Mouse (Mus musculus) lung, embryonic 14.5 days (tissue): ENCODE measurements around the gene Ccdc97. TPM values are rescaled to one million over a fixed set of nuclear protein-coding genes. Genes with fewer than 3 reads are reported as not detected.

ENCODE experiments used
- ATAC-seq: fragments of 200-750 bp; cut with Nextera tagmentation; 2 replicates; pipeline ENCODE4 v1.8.0; 2017; ENCODE audit warnings: mild to moderate bottlenecking, moderate TSS enrichment, moderate library complexity; ENCODE audit not compliant: insufficient read depth
- DNase-seq: peaks from one replicate; pipeline ENCODE4 v3.0.0-alpha.2; 2015
- H3K27ac ChIP-seq: fragments of 300-500 bp; sonication (generic); 2 replicates; pipeline ENCODE4 v1.5.1; 2014; ENCODE audit warnings: low read depth, mild to moderate bottlenecking, moderate library complexity
- H3K27me3 ChIP-seq: fragments of 300-500 bp; sonication (generic); 2 replicates; pipeline ENCODE4 v1.6.1; 2014; ENCODE audit warnings: low read length, control low read depth; ENCODE audit not compliant: insufficient read depth
- H3K36me3 ChIP-seq: fragments of 300-500 bp; sonication (generic); 2 replicates; pipeline ENCODE4 v1.6.1; 2014; ENCODE audit warnings: control low read depth; ENCODE audit not compliant: insufficient read depth
- H3K4me1 ChIP-seq: fragments of 300-500 bp; sonication (generic); 2 replicates; pipeline ENCODE4 v1.6.1; 2014; ENCODE audit warnings: antibody characterized with exemption, control low read depth; ENCODE audit not compliant: insufficient read depth
- H3K4me2 ChIP-seq: fragments of 300-500 bp; sonication (generic); 2 replicates; pipeline ENCODE4 v1.6.1; 2014; ENCODE audit warnings: mild to moderate bottlenecking
- H3K4me3 ChIP-seq: fragments of 300-500 bp; sonication (generic); 2 replicates; pipeline ENCODE4 v1.5.1; 2014; ENCODE audit warnings: low read depth, low read length
- H3K9ac ChIP-seq: fragments of 300-500 bp; sonication (generic); 2 replicates; pipeline ENCODE4 v1.6.1; 2014
- H3K9me3 ChIP-seq: fragments of 300-500 bp; sonication (generic); 2 replicates; pipeline ENCODE4 v1.6.1; 2016; ENCODE audit warnings: low read depth, low read length, control low read depth
- CTCF ChIP-seq: IDR thresholded peaks from 2 replicates; pipeline ENCODE4 v1.5.1; 2016; ENCODE audit warnings: antibody characterized with exemption, low read depth
- WGBS: fragments of 180-500 bp; shearing (Covaris S2); extraction: QIAGEN DNeasy Blood & Tissue Kit; methylation state at CpG from one replicate; pipeline ENCODE4 v1.1.7; 2014; 5-methylcytosine and 5-hydroxymethylcytosine counted together
- polyA plus RNA-seq: library from polyadenylated mRNA; unstranded; fragments of >200 nt; fragmentation: Nextera tagmentation; extraction: Ambion mirVana; gene quantifications from 2 replicates; pipeline ENCODE4 v1.2.1, GENCODE M21; 2014

The Ccdc97 gene
- polyA plus RNA-seq, 1 experiment from 2014 or later: 29.4 TPM

- DNase-seq (no peak), ATAC-seq (no peak)
- H3K4me3 ChIP-seq: peak overlapping the region; percentile 19
- peak overlapping the region; percentile 51 for H3K4me2 ChIP-seq
- H3K36me3 ChIP-seq: no peaks in the 10 kb centered on the region
- no peaks in the 10 kb centered on the region for H3K9me3 ChIP-seq
- 12% methylated on average over 35 of the region's 37 CpGs for WGBS
- peaks cover 4% of the 10 kb centered on the region; the same call in 1 of the 2 replicates for H3K27me3 ChIP-seq
- no peak for TF ChIP-seq CTCF
- H3K4me1 ChIP-seq: peaks cover 13% of the 10 kb centered on the region
- H3K9ac ChIP-seq: no peak overlapping the region
- peak overlapping the region; percentile 18; the same call in 1 of the 2 replicates for H3K27ac ChIP-seq
Observed at GRCm38 (mm10) chr7:25704716-25705364, 14.0 kb downstream of the Ccdc97 start.

GRCm38 (mm10) chr7:25703793-25704494, 14.9 kb downstream of the Ccdc97 start:
- no peaks in the 10 kb centered on the region for H3K9me3 ChIP-seq
- 28% methylated on average over 10 of the region's 10 CpGs for WGBS
- ATAC-seq: no peak
- TF ChIP-seq CTCF: no peak
- peaks cover 4% of the 10 kb centered on the region; the same call in 1 of the 2 replicates for H3K27me3 ChIP-seq
- peak overlapping the region; percentile 51; the same call in 1 of the 2 replicates for H3K4me2 ChIP-seq
- H3K36me3 ChIP-seq: no peaks in the 10 kb centered on the region
- no peak overlapping the region for H3K4me3 ChIP-seq
- DNase-seq: no peak
- H3K4me1 ChIP-seq: peaks cover 11% of the 10 kb centered on the region
- no peak overlapping the region for H3K9ac ChIP-seq
- no peak overlapping the region for H3K27ac ChIP-seq

DNA sequence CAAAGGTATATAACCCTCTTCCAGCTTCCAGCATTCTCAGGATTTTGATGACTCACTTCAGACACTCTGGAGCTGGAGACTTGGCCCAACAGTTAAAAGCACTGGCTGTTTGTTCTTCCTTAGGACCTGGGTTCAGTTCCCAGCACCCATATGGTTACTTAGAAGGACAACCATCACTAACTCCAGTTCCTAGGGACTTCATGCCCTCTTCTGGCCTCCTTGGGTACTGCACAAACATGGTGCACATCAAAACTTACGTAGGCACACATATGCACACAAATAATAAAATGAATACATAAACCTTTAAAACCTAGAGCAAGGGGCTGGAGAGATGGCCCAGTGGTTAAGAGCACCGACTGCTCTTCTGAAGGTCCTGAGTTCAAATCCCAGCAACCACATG, 16.5 kb downstream of the Ccdc97 start:
- H3K4me2 ChIP-seq: no peak overlapping the region
- H3K27ac ChIP-seq: no peak overlapping the region
- H3K36me3 ChIP-seq: no peaks in the 10 kb centered on the region
- DNase-seq (no peak), ATAC-seq (no peak)
- H3K27me3 ChIP-seq: peaks cover 4% of the 10 kb centered on the region; the same call in 1 of the 2 replicates
- WGBS: 92% methylated on average over 2 of the region's 2 CpGs
- TF ChIP-seq CTCF: peak; percentile 33; the same call in 1 of the 2 replicates
- no peak overlapping the region for H3K4me3 ChIP-seq
- no peak overlapping the region for H3K9ac ChIP-seq
- peaks cover 8% of the 10 kb centered on the region for H3K4me1 ChIP-seq
- no peaks in the 10 kb centered on the region for H3K9me3 ChIP-seq

DNA sequence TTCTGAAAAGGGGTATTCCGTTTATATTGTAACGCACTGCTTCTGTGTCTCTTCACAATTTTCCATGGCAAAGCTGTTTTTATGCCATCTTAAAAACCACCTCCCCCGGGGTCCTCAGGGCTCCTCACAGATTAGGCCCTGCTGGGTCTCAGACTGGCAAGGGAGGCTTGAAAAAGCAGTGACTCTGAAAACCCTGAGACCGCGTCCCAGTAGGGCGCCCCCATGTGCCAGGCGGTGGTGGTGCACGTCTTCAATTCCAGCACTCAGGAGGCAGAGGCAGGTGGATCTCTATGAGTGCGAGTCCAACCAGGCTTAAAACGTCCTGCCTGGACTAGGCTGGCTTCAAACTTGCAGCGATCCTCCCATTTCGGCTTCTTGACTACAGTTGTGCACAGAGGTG, 18.2 kb downstream of the Ccdc97 start:
- H3K4me3 ChIP-seq: no peak overlapping the region
- ATAC-seq (no peak), DNase-seq (no peak)
- no peak overlapping the region for H3K4me2 ChIP-seq
- no peaks in the 10 kb centered on the region for H3K9me3 ChIP-seq
- H3K9ac ChIP-seq: no peak overlapping the region
- TF ChIP-seq CTCF: no peak; the same call in 1 of the 2 replicates
- peaks cover 4% of the 10 kb centered on the region; the same call in 1 of the 2 replicates for H3K4me1 ChIP-seq
- peaks cover 4% of the 10 kb centered on the region; the same call in 1 of the 2 replicates for H3K36me3 ChIP-seq
- 72% methylated on average over 12 of the region's 12 CpGs for WGBS
- H3K27me3 ChIP-seq: peaks cover 4% of the 10 kb centered on the region; the same call in 1 of the 2 replicates
- H3K27ac ChIP-seq: no peak overlapping the region

DNA sequence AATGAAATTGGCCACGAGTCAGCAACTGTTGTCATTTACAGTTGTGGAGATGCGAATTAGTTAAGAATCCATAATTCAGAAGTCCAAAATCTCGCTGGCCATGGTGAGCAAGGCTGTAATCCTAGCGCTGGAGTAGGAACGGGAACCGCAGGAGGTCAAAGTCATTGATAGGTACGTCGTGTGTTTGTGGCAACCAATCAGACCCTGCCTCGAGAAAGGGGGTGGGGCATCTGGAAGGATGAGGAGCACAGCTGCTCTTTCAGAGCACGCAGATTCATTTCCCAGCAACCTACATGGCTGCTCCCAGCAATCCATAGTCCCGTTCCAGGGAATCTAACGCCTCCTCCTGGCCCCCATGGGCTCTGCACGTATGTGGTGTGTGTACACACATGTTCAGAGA, 19.0 kb downstream of the Ccdc97 start:
- H3K4me3 ChIP-seq: no peak overlapping the region
- H3K27me3 ChIP-seq: peaks cover 4% of the 10 kb centered on the region; the same call in 1 of the 2 replicates
- WGBS: 53% methylated on average over 13 of the region's 13 CpGs
- no peaks in the 10 kb centered on the region for H3K9me3 ChIP-seq
- H3K36me3 ChIP-seq: peaks cover 4% of the 10 kb centered on the region; the same call in 1 of the 2 replicates
- H3K4me1 ChIP-seq: peaks cover under 1% of the 10 kb centered on the region; the same call in 1 of the 2 replicates
- TF ChIP-seq CTCF: no peak
- no peak overlapping the region for H3K9ac ChIP-seq
- no peak overlapping the region for H3K4me2 ChIP-seq
- no peak for DNase-seq
- no peak for ATAC-seq
- no peak overlapping the region for H3K27ac ChIP-seq

DNA sequence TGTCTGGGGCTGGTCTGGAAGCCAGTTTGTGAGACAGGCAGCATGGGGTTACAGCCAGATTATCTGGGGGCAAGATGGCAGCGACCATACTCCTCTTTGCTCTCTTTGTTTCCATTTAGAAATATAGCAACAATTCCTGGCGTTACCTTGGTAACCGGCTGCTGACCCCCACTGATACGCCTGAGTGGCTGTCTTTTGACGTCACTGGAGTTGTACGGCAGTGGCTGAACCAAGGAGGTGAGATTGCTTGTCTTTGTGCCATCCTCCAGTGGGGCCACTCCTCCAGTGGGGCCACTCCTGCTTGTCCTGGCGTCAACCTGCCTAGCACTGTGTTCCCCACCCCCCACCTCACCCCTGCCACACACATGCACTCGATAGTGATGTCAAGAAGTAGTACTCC, 24.8 kb downstream of the Ccdc97 start:
- 48% methylated on average over 8 of the region's 8 CpGs for WGBS
- no peak overlapping the region for H3K27ac ChIP-seq
- H3K27me3 ChIP-seq: no peaks in the 10 kb centered on the region
- ATAC-seq (no peak), DNase-seq (no peak)
- peaks cover 10% of the 10 kb centered on the region; the same call in 1 of the 2 replicates for H3K36me3 ChIP-seq
- no peaks in the 10 kb centered on the region; the same call in 1 of the 2 replicates for H3K4me1 ChIP-seq
- TF ChIP-seq CTCF: no peak
- no peak overlapping the region for H3K4me3 ChIP-seq
- H3K4me2 ChIP-seq: no peak overlapping the region
- no peaks in the 10 kb centered on the region for H3K9me3 ChIP-seq
- no peak overlapping the region for H3K9ac ChIP-seq

GRCm38 (mm10) chr7:25690051-25690450, 28.8 kb downstream of the Ccdc97 start:
- Histone ChIP-seq H3K36me3 (0 out of 2 replicates have a peak, but pooled peaks cover 6% of the 10 kb centered on the region), H3K9ac (no peak overlapping the region), H3K9me3 (no peaks in the 10 kb centered on the region), H3K27me3 (peaks cover 16% of the 10 kb centered on the region), H3K27ac (peak overlapping the region; percentile 46; the same call in 1 of the 2 replicates), H3K4me3 (peak overlapping the region; percentile 63; the same call in 1 of the 2 replicates), H3K4me1 (peaks cover 8% of the 10 kb centered on the region; the same call in 1 of the 2 replicates), H3K4me2 (peak overlapping the region; percentile 95)
- no peak for TF ChIP-seq CTCF
- ATAC-seq (no peak), DNase-seq (no peak)
- WGBS: 22% methylated on average over 5 of the region's 5 CpGs
